In genomic region chr9:57688158-57688557, GRCm38 (mm10) we compare ENCODE assay signal across 13 mouse cellular contexts. TPM values are rescaled to one million over a fixed set of nuclear protein-coding genes. Genes with fewer than 3 reads are reported as not detected.
DNase-seq lines count a peak whose midpoint lies in the region; ATAC-seq and TF ChIP-seq lines count a peak whose summit lies in the region.
"Had no signal": no experiment of that assay in that cellular context is flagged by ENCODE, and none has a peak within 500 bp of the region (broad histone marks: within the 10 kb centered on the region; RNA-seq: fewer than 3 reads in every experiment).

No protein-coding gene starts in this region.

- no peaks in the 10 kb centered on the region for H3K36me3 ChIP-seq in liver, embryonic 11.5 days (ENCODE audit: control insufficient read depth, insufficient read depth, low read length)
- no peaks in the 10 kb centered on the region for H3K36me3 ChIP-seq in forebrain, embryonic 10.5 days (replicated peaks)
- H3K36me3 ChIP-seq: embryonic facial prominence, embryonic 13.5 days; heart, embryonic 12.5 days; limb, embryonic 13.5 days had no signal

- no peak overlapping the region for H3K4me3 ChIP-seq in gastrocnemius, adult 2 months
- no peak overlapping the region for H3K4me3 ChIP-seq in liver, embryonic 11.5 days (ENCODE audit: low read depth, low read length)
- H3K4me3 ChIP-seq in forebrain, embryonic 10.5 days: no peak overlapping the region
- H3K4me3 ChIP-seq: embryonic facial prominence, embryonic 13.5 days; heart, embryonic 12.5 days; limb, embryonic 13.5 days had no signal

- ATAC-seq in liver, embryonic 11.5 days (replicated peaks; ENCODE audit: low FRiP score): no peak

- H3K9me3 ChIP-seq in liver, embryonic 11.5 days (ENCODE audit: control insufficient read depth, low read length): no peaks in the 10 kb centered on the region
- no peaks in the 10 kb centered on the region for H3K9me3 ChIP-seq in forebrain, embryonic 10.5 days
- H3K9me3 ChIP-seq: embryonic facial prominence, embryonic 13.5 days; heart, embryonic 12.5 days; limb, embryonic 13.5 days had no signal

- TF ChIP-seq CTCF in gastrocnemius, adult 2 months (IDR thresholded peaks at IDR 0.05): peak; percentile 48

- no peak overlapping the region for H3K4me2 ChIP-seq in liver, embryonic 11.5 days
- H3K4me2 ChIP-seq: embryonic facial prominence, embryonic 13.5 days; heart, embryonic 12.5 days; limb, embryonic 13.5 days had no signal

- H3K9ac ChIP-seq in liver, embryonic 11.5 days (ENCODE audit: low read depth, low read length): no peak overlapping the region
- H3K9ac ChIP-seq: embryonic facial prominence, embryonic 13.5 days; heart, embryonic 12.5 days; limb, embryonic 13.5 days had no signal

- no peak for DNase-seq in gastrocnemius, adult 2 months
- DNase-seq in gastrocnemius, postnatal 25 days: no peak
- DNase-seq in urinary bladder, postnatal 14 days (ENCODE audit: low spot score): peak; percentile 24
- no peak for DNase-seq in urinary bladder, postnatal 10 days (ENCODE audit: low spot score)
- peak; percentile 47 for DNase-seq in liver, embryonic 11.5 days (ENCODE audit: low spot score)
- DNase-seq in yolk sac, embryonic 10.5 days (ENCODE audit: low spot score): peak; percentile 28
- DNase-seq in forebrain, embryonic 10.5 days (ENCODE audit: extremely low spot score, low spot score): no peak
- DNase-seq in gastrocnemius, adult 18-20 months (ENCODE audit: low spot score): no peak

- intact Hi-C loops in gastrocnemius, adult 2 months (cut with DNase I): no loop called here

- H3K4me1 ChIP-seq in liver, embryonic 11.5 days (replicated peaks; ENCODE audit: control insufficient read depth, insufficient read depth, low read length): no peaks in the 10 kb centered on the region
- H3K4me1 ChIP-seq in forebrain, embryonic 10.5 days: no peaks in the 10 kb centered on the region
- H3K4me1 ChIP-seq: embryonic facial prominence, embryonic 13.5 days; heart, embryonic 12.5 days; limb, embryonic 13.5 days had no signal

- 0 out of 2 replicates have a peak, but pooled peaks cover 3% of the 10 kb centered on the region for H3K27me3 ChIP-seq in liver, embryonic 11.5 days (replicated peaks; ENCODE audit: control insufficient read depth, insufficient read depth, low read length)
- no peaks in the 10 kb centered on the region for H3K27me3 ChIP-seq in forebrain, embryonic 10.5 days (ENCODE audit: poor library complexity, severe bottlenecking)
- H3K27me3 ChIP-seq: embryonic facial prominence, embryonic 13.5 days had no signal

- H3K27ac ChIP-seq in gastrocnemius, adult 2 months: no peak overlapping the region
- H3K27ac ChIP-seq in liver, embryonic 11.5 days (ENCODE audit: low read depth, low read length): no peak overlapping the region
- H3K27ac ChIP-seq in forebrain, embryonic 10.5 days: no peak overlapping the region
- H3K27ac ChIP-seq: embryonic facial prominence, embryonic 13.5 days; limb, embryonic 13.5 days had no signal

- WGBS in liver, embryonic 11.5 days: 49% methylated on average over 2 of the region's 2 CpGs
- 61% methylated on average over 2 of the region's 2 CpGs for WGBS in forebrain, embryonic 10.5 days

RNA-seq across cellular contexts. Expression of gene Cyp1a1, which starts 0.4 kb away (rescaled TPM):
- under 1 TPM; 0.36 to 0.53 TPM for total RNA-seq in gastrocnemius, adult 2 months (2021)
- total RNA-seq in gastrocnemius, postnatal 25 days (2021): under 1 TPM; 0.21 to 0.31 TPM
- polyA plus RNA-seq in liver, embryonic 11.5 days (2014; fragmentation: Nextera tagmentation; extraction: Ambion mirVana): 0.66 and 0.92 TPM in 2 replicates
- 0.14 TPM in 1 of 2 replicates, not detected in the other for polyA plus RNA-seq in forebrain, embryonic 10.5 days (2016; fragmentation: Nextera tagmentation; extraction: Ambion mirVana)
- total RNA-seq in gastrocnemius, adult 18-20 months (2021): under 1 TPM; 0.24 to 0.37 TPM
- polyA plus RNA-seq: embryonic facial prominence, embryonic 13.5 days; heart, embryonic 12.5 days; limb, embryonic 13.5 days; neural tube, embryonic 11.5 days; stomach, embryonic 14.5 days had no signal

RNA-seq across cellular contexts. Expression of gene Cyp1a2, which starts 4.7 kb away (rescaled TPM):
- not detected for total RNA-seq in gastrocnemius, adult 2 months (2021)
- total RNA-seq in gastrocnemius, postnatal 25 days (2021): not detected
- not detected in 2 replicates for polyA plus RNA-seq in liver, embryonic 11.5 days (2014; fragmentation: Nextera tagmentation; extraction: Ambion mirVana)
- not detected in 2 replicates for polyA plus RNA-seq in forebrain, embryonic 10.5 days (2016; fragmentation: Nextera tagmentation; extraction: Ambion mirVana)
- not detected for total RNA-seq in gastrocnemius, adult 18-20 months (2021)
- polyA plus RNA-seq: embryonic facial prominence, embryonic 13.5 days; heart, embryonic 12.5 days; limb, embryonic 13.5 days; neural tube, embryonic 11.5 days; stomach, embryonic 14.5 days had no signal

RNA-seq across cellular contexts. Expression of gene Edc3, which starts 20.2 kb away (rescaled TPM):
- total RNA-seq in gastrocnemius, adult 2 months (2021): 1 to 10 TPM; 5.9 to 6.6 TPM
- total RNA-seq in gastrocnemius, postnatal 25 days (2021): 1 to 10 TPM; 4.9 to 6.0 TPM
- polyA plus RNA-seq in liver, embryonic 11.5 days (2014; fragmentation: Nextera tagmentation; extraction: Ambion mirVana): 22.2 and 23.5 TPM in 2 replicates
- 42.8 and 43.9 TPM in 2 replicates for polyA plus RNA-seq in forebrain, embryonic 10.5 days (2016; fragmentation: Nextera tagmentation; extraction: Ambion mirVana)
- total RNA-seq in gastrocnemius, adult 18-20 months (2021): 1 to 10 TPM; 4.7 to 5.1 TPM

RNA-seq across cellular contexts. Expression of gene Csk, which starts 34.7 kb away (rescaled TPM):
- total RNA-seq in gastrocnemius, adult 2 months (2021): 10 to 100 TPM in 1 of 2 experiments, 1 to 10 TPM in 1; 7.1 to 14.0 TPM
- total RNA-seq in gastrocnemius, postnatal 25 days (2021): 10 to 100 TPM in 1 of 2 experiments, 1 to 10 TPM in 1; 8.4 to 13.0 TPM
- 45.2 and 47.7 TPM in 2 replicates for polyA plus RNA-seq in liver, embryonic 11.5 days (2014; fragmentation: Nextera tagmentation; extraction: Ambion mirVana)
- 28.8 and 33.9 TPM in 2 replicates for polyA plus RNA-seq in forebrain, embryonic 10.5 days (2016; fragmentation: Nextera tagmentation; extraction: Ambion mirVana)
- total RNA-seq in gastrocnemius, adult 18-20 months (2021): 1 to 10 TPM; 6.4 to 9.8 TPM

Comparison
In these comparisons a context has a peak if more than half of its experiments do, and no peak if none do; other contexts are left out.
1. DNase-seq: peak in urinary bladder, postnatal 14 days (single experiment), liver, embryonic 11.5 days (single experiment) and yolk sac, embryonic 10.5 days (single experiment); none in gastrocnemius, adult 2 months (single experiment), gastrocnemius, postnatal 25 days (single experiment), urinary bladder, postnatal 10 days (single experiment), forebrain, embryonic 10.5 days (single experiment) and gastrocnemius, adult 18-20 months (single experiment).